ENCODE assay signal across 8 mouse cellular contexts in the genomic region with DNA sequence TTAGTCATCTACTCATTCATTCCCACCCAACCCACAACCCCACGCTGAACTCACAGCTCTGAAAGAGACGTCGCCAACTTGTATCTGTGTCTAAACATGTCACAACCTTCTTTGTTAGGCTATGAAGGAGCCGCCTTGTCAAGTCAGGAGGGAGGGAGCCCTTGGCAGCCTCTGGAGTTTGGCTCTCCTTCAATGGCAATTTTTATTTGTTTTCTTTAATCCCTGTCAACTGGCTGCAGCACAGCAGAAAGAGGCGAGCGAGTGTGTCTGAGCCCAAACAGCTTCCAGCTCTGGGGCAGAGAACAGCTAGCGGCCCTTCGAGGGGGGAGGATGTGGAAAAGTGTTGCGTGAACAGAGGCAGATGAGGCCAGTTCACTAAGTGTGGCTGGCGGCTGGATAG. TPM values are rescaled to one million over a fixed set of nuclear protein-coding genes. Genes with fewer than 3 reads are reported as not detected.
DNase-seq lines count a peak whose midpoint lies in the region; ATAC-seq and TF ChIP-seq lines count a peak whose summit lies in the region.

No protein-coding gene starts in this region.

- ATAC-seq in forebrain, embryonic 16.5 days, result peak; percentile 86
- ATAC-seq in lung, postnatal 0 days, result peak; percentile 86
- peak; percentile 75 for ATAC-seq in stomach, postnatal 0 days (ENCODE audit: low FRiP score, low TSS enrichment)

- H3K36me3 ChIP-seq in forebrain, embryonic 16.5 days (ENCODE audit: control insufficient read depth, insufficient read depth), result no peaks in the 10 kb centered on the region
- H3K36me3 ChIP-seq in lung, postnatal 0 days (ENCODE audit: insufficient read depth, low read length), result no peaks in the 10 kb centered on the region
- no peaks in the 10 kb centered on the region for H3K36me3 ChIP-seq in stomach, postnatal 0 days (ENCODE audit: control insufficient read depth, insufficient read depth, low read length)

- peaks cover 18% of the 10 kb centered on the region for H3K4me1 ChIP-seq in forebrain, embryonic 16.5 days (replicated peaks; ENCODE audit: control insufficient read depth, insufficient read depth, low read length)
- peaks cover 10% of the 10 kb centered on the region; the same call in 1 of the 2 replicates for H3K4me1 ChIP-seq in lung, postnatal 0 days (ENCODE audit: insufficient read depth, low read depth, low read length)
- H3K4me1 ChIP-seq in stomach, postnatal 0 days (replicated peaks; ENCODE audit: control insufficient read depth, insufficient read depth), result peaks cover 5% of the 10 kb centered on the region; the same call in 1 of the 2 replicates

- no peak for TF ChIP-seq CTCF in lung, postnatal 0 days (IDR thresholded peaks at IDR 0.05)
- TF ChIP-seq CTCF in stomach, postnatal 0 days (IDR thresholded peaks at IDR 0.05; ENCODE audit: low read depth), result no peak

- peak; percentile 88 for TF ChIP-seq EP300 in lung, postnatal 0 days (IDR thresholded peaks at IDR 0.05)
- no peak for TF ChIP-seq EP300 in stomach, postnatal 0 days (optimal IDR thresholded peaks at IDR 0.05)

- no peaks in the 10 kb centered on the region for H3K9me3 ChIP-seq in forebrain, embryonic 16.5 days (ENCODE audit: control insufficient read depth, low read length)
- H3K9me3 ChIP-seq in lung, postnatal 0 days (ENCODE audit: low read length), result no peaks in the 10 kb centered on the region
- H3K9me3 ChIP-seq in stomach, postnatal 0 days (ENCODE audit: control insufficient read depth, low read length), result no peaks in the 10 kb centered on the region

- H3K9ac ChIP-seq in forebrain, embryonic 16.5 days (replicated peaks; ENCODE audit: low read depth, low read length), result no peak overlapping the region
- H3K9ac ChIP-seq in lung, postnatal 0 days (replicated peaks; ENCODE audit: low read depth), result no peak overlapping the region
- H3K9ac ChIP-seq in stomach, postnatal 0 days (ENCODE audit: low read length), result no peak overlapping the region

- no peak overlapping the region for H3K4me3 ChIP-seq in forebrain, embryonic 16.5 days (replicated peaks; ENCODE audit: low read length)
- no peak overlapping the region for H3K4me3 ChIP-seq in lung, postnatal 0 days (ENCODE audit: low read depth, low read length)
- no peak overlapping the region for H3K4me3 ChIP-seq in stomach, postnatal 0 days (ENCODE audit: low read depth, low read length)

- DNase-seq in thymus, postnatal 4 days, result peak; percentile 24
- no peak for DNase-seq in thymus, postnatal 25 days
- peak; percentile 64 to 68 for DNase-seq in heart, postnatal 36 days
- DNase-seq in layer of hippocampus, adult 9-11 months, result peak; percentile 89
- peak; percentile 95 for DNase-seq in lung, postnatal 0 days (ENCODE audit: low spot score)
- DNase-seq in stomach, postnatal 0 days (ENCODE audit: low spot score), result peak; percentile 47
- no peak for DNase-seq in spleen, postnatal 10 days (ENCODE audit: low spot score in 2 of 2)

- 0 out of 2 replicates have a peak overlapping the region, but pooled peaks have one; percentile 10 for H3K4me2 ChIP-seq in forebrain, embryonic 16.5 days (ENCODE audit: low read length)
- no peak overlapping the region for H3K4me2 ChIP-seq in lung, postnatal 0 days (replicated peaks; ENCODE audit: low read depth, low read length)
- H3K4me2 ChIP-seq in stomach, postnatal 0 days (replicated peaks; ENCODE audit: low read depth), result no peak overlapping the region

- H3K27me3 ChIP-seq in forebrain, embryonic 16.5 days (replicated peaks; ENCODE audit: control insufficient read depth, insufficient read depth, low read length), result no peaks in the 10 kb centered on the region
- H3K27me3 ChIP-seq in lung, postnatal 0 days (replicated peaks; ENCODE audit: insufficient read depth, low read length), result no peaks in the 10 kb centered on the region
- H3K27me3 ChIP-seq in stomach, postnatal 0 days (ENCODE audit: control insufficient read depth, insufficient read depth, low read length), result no peaks in the 10 kb centered on the region

- no peak overlapping the region for H3K27ac ChIP-seq in forebrain, embryonic 16.5 days (ENCODE audit: low read length)
- H3K27ac ChIP-seq in lung, postnatal 0 days (ENCODE audit: low read length), result peak overlapping the region; percentile 52
- H3K27ac ChIP-seq in stomach, postnatal 0 days (replicated peaks), result peak overlapping the region; percentile 63

- WGBS in forebrain, embryonic 16.5 days, result 6% methylated on average over 10 of the region's 10 CpGs
- 22% methylated on average over 10 of the region's 10 CpGs for WGBS in lung, postnatal 0 days
- 8% methylated on average over 10 of the region's 10 CpGs for WGBS in stomach, postnatal 0 days

- intact Hi-C loops in heart, postnatal 36 days (cut with DNase I), result loop anchor here (2.0 kb wide), 1 partner anchor 50 kb away; a partner anchor contains a TSS

RNA-seq across cellular contexts. Expression of a gene that starts 50.0 kb away (rescaled TPM):
- 49.1 and 57.6 TPM in 2 replicates for polyA plus RNA-seq in forebrain, embryonic 16.5 days (2015; fragmentation: Nextera tagmentation; extraction: Ambion mirVana)
- total RNA-seq in heart, postnatal 36 days (2021), result 1 to 10 TPM; 3.8 to 5.1 TPM
- polyA plus RNA-seq in lung, postnatal 0 days (2015; fragmentation: Nextera tagmentation; extraction: Ambion mirVana), result 58.2 and 66.2 TPM in 2 replicates
- polyA plus RNA-seq in stomach, postnatal 0 days (2015; fragmentation: Nextera tagmentation; extraction: Ambion mirVana), result 18.7 and 19.5 TPM in 2 replicates

Comparison
In these comparisons a context has a peak if more than half of its experiments do, and no peak if none do; other contexts are left out.
1. DNase-seq: peak in thymus, postnatal 4 days (single experiment), heart, postnatal 36 days (2 of 2), layer of hippocampus, adult 9-11 months (single experiment), lung, postnatal 0 days (single experiment) and stomach, postnatal 0 days (single experiment); none in thymus, postnatal 25 days (single experiment) and spleen, postnatal 10 days (0 of 2).
2. Peak in every context shown above with its lines, with median percentiles within 50 percentile points of each other: ATAC-seq.